Mouse (Mus musculus): Measurements from ENCODE around the gene Rbms3. TPM values are rescaled to one million over a fixed set of nuclear protein-coding genes. Genes with fewer than 3 reads are reported as not detected.

Gene Rbms3
- polyA plus RNA-seq, 1 experiment from 2014 or later, result 90.2 TPM

DNA sequence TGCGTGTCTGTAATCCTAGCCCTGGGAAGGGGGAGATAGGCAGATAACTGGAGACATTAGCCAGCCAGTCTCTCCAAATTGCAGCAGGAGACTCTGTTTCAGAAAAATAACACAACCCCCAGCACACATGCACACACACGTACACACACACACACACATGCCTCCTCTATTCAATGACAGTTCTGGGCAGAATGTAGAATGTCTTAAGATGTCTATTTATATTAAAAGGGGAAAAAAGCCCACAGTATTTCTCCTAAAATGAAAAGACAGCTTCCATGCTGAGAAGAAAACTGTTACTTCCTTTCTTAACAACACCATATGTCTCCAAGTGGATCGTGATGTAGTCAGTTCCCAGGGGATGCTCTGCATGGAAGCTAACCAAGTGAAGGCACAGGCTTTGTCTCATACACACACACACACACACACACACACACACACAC is 826.4 kb downstream of the Rbms3 start:
- 67% methylated on average over 3 of the region's 3 CpGs for WGBS
- H3K4me1 ChIP-seq (ENCODE audit: control insufficient read depth, insufficient read depth, low read length), result peaks cover 12% of the 10 kb centered on the region; the same call in 1 of the 2 replicates
- H3K27ac ChIP-seq (ENCODE audit: low read length), result no peak overlapping the region
- H3K27me3 ChIP-seq (ENCODE audit: control insufficient read depth, insufficient read depth, low read length), result no peaks in the 10 kb centered on the region
- no peaks in the 10 kb centered on the region for H3K9me3 ChIP-seq (ENCODE audit: control insufficient read depth, low read depth, low read length)
- peaks cover 3% of the 10 kb centered on the region; the same call in 1 of the 2 replicates for H3K36me3 ChIP-seq (ENCODE audit: control insufficient read depth, insufficient read depth, low read length)
- no peak overlapping the region for H3K9ac ChIP-seq (replicated peaks; ENCODE audit: low read depth, low read length)
- no peak for ATAC-seq (ENCODE audit: insufficient number of reproducible peaks, insufficient read depth, low FRiP score, low read depth)
- H3K4me3 ChIP-seq (ENCODE audit: low read depth, low read length), result no peak overlapping the region
- no peak overlapping the region for H3K4me2 ChIP-seq (replicated peaks; ENCODE audit: low read depth, low read length)

- Histone ChIP-seq H3K9ac (replicated peaks; ENCODE audit: low read depth, low read length) (no peak overlapping the region), H3K9me3 (ENCODE audit: control insufficient read depth, low read depth, low read length) (no peaks in the 10 kb centered on the region)
- 69% methylated on average over 7 of the region's 7 CpGs for WGBS
Measured at GRCm38 (mm10) chr9:116802602-116803001, 827.1 kb downstream of the Rbms3 start.

DNA sequence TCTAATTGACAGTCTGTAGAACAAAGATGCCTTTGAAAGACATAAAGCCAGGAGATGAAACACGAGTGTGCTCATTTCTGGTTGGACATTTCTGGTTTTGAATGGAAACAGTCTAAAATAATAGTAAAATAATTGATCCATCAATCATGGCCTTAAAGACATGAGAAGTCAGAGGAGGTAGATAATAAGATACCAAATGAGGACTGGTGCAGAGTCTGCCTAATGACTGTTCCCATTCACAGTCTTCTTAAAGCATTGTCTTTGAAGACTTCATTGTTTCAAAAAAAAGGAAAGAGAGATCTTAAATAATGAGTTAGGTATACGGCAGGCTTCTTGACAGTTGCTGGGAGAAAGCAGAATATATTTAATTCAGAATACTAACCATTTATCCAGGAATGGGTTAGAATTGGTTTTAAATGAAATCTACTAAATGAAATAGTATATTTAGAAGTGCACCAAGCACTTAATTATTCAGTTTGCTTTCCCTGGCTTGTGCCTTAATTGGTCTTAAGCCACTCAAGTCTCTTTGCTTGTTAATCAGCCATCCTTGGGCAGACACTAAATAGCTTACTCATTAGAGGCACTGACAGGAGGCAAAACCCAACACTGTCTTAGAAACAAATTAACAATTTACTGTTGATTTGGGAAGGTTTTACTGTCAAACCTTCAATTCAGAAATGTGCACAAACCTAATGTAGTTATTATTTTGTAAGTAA is 834.3 kb downstream of the Rbms3 start:
- Histone ChIP-seq H3K4me3 (ENCODE audit: low read depth, low read length) (no peak overlapping the region), H3K9ac (replicated peaks; ENCODE audit: low read depth, low read length) (no peak overlapping the region), H3K9me3 (ENCODE audit: control insufficient read depth, low read depth, low read length) (no peaks in the 10 kb centered on the region), H3K36me3 (ENCODE audit: control insufficient read depth, insufficient read depth, low read length) (no peaks in the 10 kb centered on the region; the same call in 1 of the 2 replicates), H3K27ac (ENCODE audit: low read length) (no peak overlapping the region), H3K4me1 (ENCODE audit: control insufficient read depth, insufficient read depth, low read length) (no peaks in the 10 kb centered on the region), H3K27me3 (ENCODE audit: control insufficient read depth, insufficient read depth, low read length) (no peaks in the 10 kb centered on the region), H3K4me2 (replicated peaks; ENCODE audit: low read depth, low read length) (no peak overlapping the region)
- WGBS, result 79% methylated on average over 2 of the region's 2 CpGs
- no peak for ATAC-seq (ENCODE audit: insufficient number of reproducible peaks, insufficient read depth, low FRiP score, low read depth)

More at GRCm38 (mm10) chr9:116802602-116803001, 827.1 kb downstream of the Rbms3 start:
- H3K36me3 ChIP-seq (ENCODE audit: control insufficient read depth, insufficient read depth, low read length), result peaks cover 3% of the 10 kb centered on the region; the same call in 1 of the 2 replicates
- H3K27me3 ChIP-seq (ENCODE audit: control insufficient read depth, insufficient read depth, low read length), result no peaks in the 10 kb centered on the region
- H3K4me1 ChIP-seq (ENCODE audit: control insufficient read depth, insufficient read depth, low read length), result peaks cover 5% of the 10 kb centered on the region; the same call in 1 of the 2 replicates
- ATAC-seq (ENCODE audit: insufficient number of reproducible peaks, insufficient read depth, low FRiP score, low read depth), result no peak
- H3K4me3 ChIP-seq (ENCODE audit: low read depth, low read length), result no peak overlapping the region
- H3K4me2 ChIP-seq (replicated peaks; ENCODE audit: low read depth, low read length), result no peak overlapping the region
- H3K27ac ChIP-seq (ENCODE audit: low read length), result no peak overlapping the region

GRCm38 (mm10) chr9:116791850-116792249 is 837.9 kb downstream of the Rbms3 start:
- Histone ChIP-seq H3K4me2 (replicated peaks; ENCODE audit: low read depth, low read length) (no peak overlapping the region), H3K27me3 (ENCODE audit: control insufficient read depth, insufficient read depth, low read length) (no peaks in the 10 kb centered on the region), H3K27ac (ENCODE audit: low read length) (no peak overlapping the region), H3K4me3 (ENCODE audit: low read depth, low read length) (no peak overlapping the region), H3K9me3 (ENCODE audit: control insufficient read depth, low read depth, low read length) (no peaks in the 10 kb centered on the region), H3K4me1 (ENCODE audit: control insufficient read depth, insufficient read depth, low read length) (no peaks in the 10 kb centered on the region; the same call in 1 of the 2 replicates), H3K9ac (replicated peaks; ENCODE audit: low read depth, low read length) (no peak overlapping the region), H3K36me3 (ENCODE audit: control insufficient read depth, insufficient read depth, low read length) (no peaks in the 10 kb centered on the region; the same call in 1 of the 2 replicates)
- no peak for ATAC-seq (ENCODE audit: insufficient number of reproducible peaks, insufficient read depth, low FRiP score, low read depth)
- 73% methylated on average over 7 of the region's 7 CpGs for WGBS

GRCm38 (mm10) chr9:116786136-116787046 is 843.3 kb downstream of the Rbms3 start:
- 79% methylated on average over 11 of the region's 11 CpGs for WGBS
- H3K4me3 ChIP-seq (ENCODE audit: low read depth, low read length), result no peak overlapping the region
- no peaks in the 10 kb centered on the region for H3K9me3 ChIP-seq (ENCODE audit: control insufficient read depth, low read depth, low read length)
- H3K9ac ChIP-seq (replicated peaks; ENCODE audit: low read depth, low read length), result no peak overlapping the region
- H3K27me3 ChIP-seq (ENCODE audit: control insufficient read depth, insufficient read depth, low read length), result no peaks in the 10 kb centered on the region
- no peak for ATAC-seq (ENCODE audit: insufficient number of reproducible peaks, insufficient read depth, low FRiP score, low read depth)
- H3K4me2 ChIP-seq (replicated peaks; ENCODE audit: low read depth, low read length), result no peak overlapping the region
- H3K4me1 ChIP-seq (ENCODE audit: control insufficient read depth, insufficient read depth, low read length), result no peaks in the 10 kb centered on the region; the same call in 1 of the 2 replicates
- H3K36me3 ChIP-seq (ENCODE audit: control insufficient read depth, insufficient read depth, low read length), result no peaks in the 10 kb centered on the region; the same call in 1 of the 2 replicates
- no peak overlapping the region for H3K27ac ChIP-seq (ENCODE audit: low read length)

GRCm38 (mm10) chr9:116771820-116772219 is 857.9 kb downstream of the Rbms3 start:
- Histone ChIP-seq H3K27ac (ENCODE audit: low read length) (no peak overlapping the region), H3K4me1 (ENCODE audit: control insufficient read depth, insufficient read depth, low read length) (no peaks in the 10 kb centered on the region), H3K9ac (replicated peaks; ENCODE audit: low read depth, low read length) (no peak overlapping the region), H3K4me3 (ENCODE audit: low read depth, low read length) (no peak overlapping the region), H3K36me3 (ENCODE audit: control insufficient read depth, insufficient read depth, low read length) (no peaks in the 10 kb centered on the region), H3K4me2 (replicated peaks; ENCODE audit: low read depth, low read length) (no peak overlapping the region), H3K27me3 (ENCODE audit: control insufficient read depth, insufficient read depth, low read length) (no peaks in the 10 kb centered on the region), H3K9me3 (ENCODE audit: control insufficient read depth, low read depth, low read length) (no peaks in the 10 kb centered on the region)
- 28% methylated on average over 3 of the region's 3 CpGs for WGBS
- ATAC-seq (ENCODE audit: insufficient number of reproducible peaks, insufficient read depth, low FRiP score, low read depth), result no peak

DNA sequence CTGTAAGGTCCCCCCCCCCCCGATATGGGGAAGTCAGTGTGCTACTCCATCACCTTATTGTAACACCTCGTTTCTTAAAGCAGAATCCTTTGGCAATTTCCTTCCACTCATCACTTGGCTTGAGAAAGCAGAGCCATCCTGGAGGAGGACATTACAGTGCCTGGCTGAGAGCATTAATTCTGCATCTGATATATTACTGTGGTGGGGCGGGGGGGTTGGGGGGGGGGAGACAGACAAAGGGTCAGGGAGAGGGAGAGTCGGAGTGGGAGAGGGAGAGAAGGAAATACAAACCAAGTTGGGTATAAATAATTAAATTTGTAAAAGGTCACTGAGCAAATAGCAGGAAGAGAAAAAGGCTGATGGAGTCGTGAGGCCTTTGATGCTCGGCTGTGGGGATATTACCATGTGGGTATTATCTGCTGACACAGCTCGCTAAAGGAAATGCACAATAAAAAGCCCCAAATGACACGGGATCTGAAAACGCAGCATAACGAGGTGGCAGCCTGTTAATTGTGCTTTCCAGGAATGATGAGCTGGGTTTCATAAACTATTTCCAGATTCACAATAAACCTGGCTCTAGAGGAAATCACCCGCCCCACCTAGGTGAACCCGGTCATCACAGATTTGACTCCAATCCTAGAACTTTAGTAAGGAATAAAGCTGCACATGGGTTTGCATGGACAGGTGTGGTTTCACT is 860.2 kb downstream of the Rbms3 start:
- H3K4me2 ChIP-seq (replicated peaks; ENCODE audit: low read depth, low read length), result no peak overlapping the region
- ATAC-seq (ENCODE audit: insufficient number of reproducible peaks, insufficient read depth, low FRiP score, low read depth), result no peak
- H3K9ac ChIP-seq (replicated peaks; ENCODE audit: low read depth, low read length), result no peak overlapping the region
- H3K27ac ChIP-seq (ENCODE audit: low read length), result no peak overlapping the region
- no peaks in the 10 kb centered on the region for H3K36me3 ChIP-seq (ENCODE audit: control insufficient read depth, insufficient read depth, low read length)
- H3K9me3 ChIP-seq (ENCODE audit: control insufficient read depth, low read depth, low read length), result no peaks in the 10 kb centered on the region
- H3K27me3 ChIP-seq (ENCODE audit: control insufficient read depth, insufficient read depth, low read length), result no peaks in the 10 kb centered on the region
- 55% methylated on average over 12 of the region's 12 CpGs for WGBS
- no peaks in the 10 kb centered on the region for H3K4me1 ChIP-seq (ENCODE audit: control insufficient read depth, insufficient read depth, low read length)
- no peak overlapping the region for H3K4me3 ChIP-seq (ENCODE audit: low read depth, low read length)
